Mouse (Mus musculus) E14TG2a.4 (cell line): ENCODE data around the gene Agpat2.

ENCODE experiments used
- CTCF ChIP-seq: conservative IDR thresholded peaks from 2 replicates; pipeline ENCODE4 v1.5.1; 2014; ENCODE audit warnings: low read length
- NANOG ChIP-seq: IDR thresholded peaks from 2 replicates; pipeline ENCODE4 v1.6.1; 2014; ENCODE audit warnings: borderline replicate concordance, low read length, mixed read lengths

GRCm38 (mm10) chr2:26575865-26576264, 28.4 kb downstream of the Agpat2 start:
- TF ChIP-seq CTCF (no peak), NANOG (no peak)
